Mouse (Mus musculus) lung, postnatal 10 days (tissue): ENCODE measurements at regions not wholly inside any gene's neighbourhood (a gene's known extent, or its start where the extent isn't known, plus 50 kb on each side); places are given as distances from the start of the nearest gene placed in this dataset.
"Not testable (repeated sequence)": the region's sequence is repeated elsewhere in the genome, so short reads cannot be mapped to it uniquely, and the experiment has no call there.

ENCODE experiments used
- DNase-seq: peaks from one replicate; pipeline ENCODE4 v3.0.0; 2021

DNA sequence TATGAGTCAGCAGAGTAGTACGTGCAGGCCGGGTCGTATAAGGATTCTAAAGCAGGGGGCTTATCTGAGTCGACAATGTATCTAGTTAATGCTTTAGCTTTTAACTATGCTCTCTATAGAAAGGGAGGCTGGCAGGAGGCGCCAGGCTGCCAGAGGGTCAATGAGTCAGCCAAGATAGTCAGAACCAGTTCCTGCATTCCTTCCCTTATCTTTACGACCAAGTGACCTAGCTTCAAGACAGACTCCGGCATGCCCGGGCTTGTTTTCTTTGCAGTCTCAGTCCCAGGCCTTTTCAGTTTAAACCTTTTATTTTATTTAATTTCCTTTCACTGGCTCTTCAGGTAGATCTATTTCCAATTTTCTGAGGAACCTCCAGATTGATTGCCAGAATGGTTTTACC, 374.0 kb upstream of the Nrxn1 start:
- DNase-seq = no peak

DNA sequence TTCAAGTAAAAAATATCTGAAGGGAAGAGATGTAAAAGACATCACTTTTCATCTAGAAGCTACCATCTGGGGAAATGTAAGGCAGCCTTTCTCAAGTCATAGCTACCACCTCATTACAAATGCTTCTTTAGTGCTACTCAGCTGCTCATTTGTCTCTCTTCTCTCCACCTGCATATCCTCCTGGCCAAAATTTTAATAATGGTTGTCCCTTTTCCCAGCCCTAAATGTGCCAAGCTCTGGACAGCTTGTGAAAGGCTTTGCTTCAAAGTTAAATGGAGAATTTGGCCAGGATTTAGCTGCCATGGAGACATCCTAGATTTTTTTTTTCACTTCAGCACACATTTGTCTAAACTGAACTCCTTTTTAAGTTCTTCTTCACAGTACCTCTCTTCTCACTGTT, 358.8 kb upstream of the Nrxn1 start:
- DNase-seq = no peak

DNA sequence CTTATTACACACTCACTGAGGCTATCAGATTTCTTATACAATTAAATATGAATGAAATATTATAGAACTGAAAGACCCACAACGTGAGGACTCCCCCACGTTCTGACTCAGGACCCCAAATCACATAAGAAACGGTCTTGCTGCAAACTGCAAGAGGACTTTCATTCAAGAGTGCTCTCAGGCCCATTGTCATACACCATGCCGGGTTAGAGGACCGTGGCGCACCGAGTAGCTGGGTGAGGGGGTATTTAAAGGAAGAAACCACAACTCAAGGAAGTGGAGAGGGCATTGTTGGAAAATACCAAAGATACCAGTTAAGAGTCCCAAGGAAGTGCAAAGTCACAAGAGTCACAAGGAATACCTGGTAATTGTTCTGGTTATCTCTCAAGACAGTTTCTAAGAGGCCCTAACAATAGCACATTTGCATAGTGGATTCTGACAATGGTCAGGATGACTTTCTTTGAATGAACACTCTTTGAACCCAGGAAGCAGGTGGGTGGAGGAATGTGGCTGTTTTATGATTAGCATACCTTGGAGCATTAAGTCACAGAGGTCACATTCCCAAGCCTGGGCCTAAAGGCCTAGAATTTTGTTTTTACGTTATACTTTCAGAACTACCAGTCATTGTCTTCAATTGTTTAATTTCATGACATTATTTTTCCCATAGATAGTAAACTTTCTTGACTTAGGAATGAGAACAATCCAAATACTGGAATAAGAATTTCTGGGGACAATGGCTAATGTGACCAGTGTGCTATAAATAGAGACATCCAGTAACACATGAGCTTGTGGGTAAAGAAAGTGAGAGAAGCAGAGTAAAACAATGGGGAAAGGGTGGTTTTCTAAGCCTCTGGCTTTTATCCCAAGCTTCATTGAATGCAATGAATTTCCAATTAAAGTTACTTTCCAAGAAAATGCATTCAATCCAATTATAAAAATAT, 339.2 kb upstream of the Nrxn1 start:
- not testable (repeated sequence) for DNase-seq

DNA sequence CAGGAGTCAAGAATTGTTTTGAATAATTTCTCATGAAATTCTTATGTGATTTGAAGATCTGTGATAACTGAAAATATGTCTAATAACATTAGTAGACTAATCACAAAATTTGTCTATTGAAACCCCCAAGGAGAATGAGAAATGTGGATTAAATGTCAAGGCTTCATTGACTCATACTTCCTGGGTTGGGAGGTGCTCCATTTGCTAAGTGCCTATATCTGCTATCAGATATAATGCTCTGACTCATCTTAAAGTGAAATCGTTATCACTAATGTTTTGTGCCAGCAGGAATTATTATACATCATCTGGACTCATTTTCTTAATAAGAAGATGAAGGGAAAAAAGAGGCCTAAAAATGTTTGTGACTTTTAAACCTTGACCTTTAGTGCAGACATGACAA, 337.5 kb upstream of the Nrxn1 start:
- no peak for DNase-seq

DNA sequence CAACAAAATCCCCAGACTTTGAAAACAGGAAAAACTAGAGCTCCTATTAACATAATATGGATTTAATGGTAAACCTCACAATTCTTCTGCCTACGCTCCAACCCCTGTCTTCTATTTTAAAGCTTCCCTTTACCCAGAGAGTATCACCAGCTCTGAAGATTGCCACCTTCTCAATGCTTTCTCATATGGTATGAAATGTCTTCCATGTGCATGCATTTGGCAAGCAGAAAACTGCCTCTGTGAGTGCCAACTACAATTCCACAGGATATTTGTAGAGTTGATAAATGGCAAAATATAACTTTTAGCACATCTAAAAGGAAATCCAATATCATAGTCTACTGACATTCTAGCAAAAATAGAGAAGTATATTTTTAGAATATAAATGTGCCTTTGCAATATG, 332.2 kb upstream of the Nrxn1 start:
- no peak for DNase-seq

DNA sequence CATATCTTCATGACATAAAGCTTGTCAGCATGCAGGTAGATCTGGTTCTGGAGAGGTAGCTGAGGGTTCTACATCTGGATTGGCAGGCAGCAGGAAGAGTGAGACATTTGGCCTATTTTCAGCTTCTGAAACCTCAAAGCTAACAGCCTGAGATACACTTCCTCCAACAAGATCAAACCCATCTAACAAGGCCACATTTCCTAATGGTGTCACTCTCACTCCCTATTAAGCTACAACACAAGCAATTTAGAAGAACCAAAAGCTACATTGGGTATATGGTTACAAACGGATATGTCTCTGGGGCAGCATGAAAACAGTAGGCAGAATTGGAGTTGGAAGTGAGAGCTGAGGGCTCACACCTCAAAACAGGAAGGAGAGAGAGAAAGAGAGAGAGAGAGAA, 325.7 kb upstream of the Nrxn1 start:
- DNase-seq = no peak

DNA sequence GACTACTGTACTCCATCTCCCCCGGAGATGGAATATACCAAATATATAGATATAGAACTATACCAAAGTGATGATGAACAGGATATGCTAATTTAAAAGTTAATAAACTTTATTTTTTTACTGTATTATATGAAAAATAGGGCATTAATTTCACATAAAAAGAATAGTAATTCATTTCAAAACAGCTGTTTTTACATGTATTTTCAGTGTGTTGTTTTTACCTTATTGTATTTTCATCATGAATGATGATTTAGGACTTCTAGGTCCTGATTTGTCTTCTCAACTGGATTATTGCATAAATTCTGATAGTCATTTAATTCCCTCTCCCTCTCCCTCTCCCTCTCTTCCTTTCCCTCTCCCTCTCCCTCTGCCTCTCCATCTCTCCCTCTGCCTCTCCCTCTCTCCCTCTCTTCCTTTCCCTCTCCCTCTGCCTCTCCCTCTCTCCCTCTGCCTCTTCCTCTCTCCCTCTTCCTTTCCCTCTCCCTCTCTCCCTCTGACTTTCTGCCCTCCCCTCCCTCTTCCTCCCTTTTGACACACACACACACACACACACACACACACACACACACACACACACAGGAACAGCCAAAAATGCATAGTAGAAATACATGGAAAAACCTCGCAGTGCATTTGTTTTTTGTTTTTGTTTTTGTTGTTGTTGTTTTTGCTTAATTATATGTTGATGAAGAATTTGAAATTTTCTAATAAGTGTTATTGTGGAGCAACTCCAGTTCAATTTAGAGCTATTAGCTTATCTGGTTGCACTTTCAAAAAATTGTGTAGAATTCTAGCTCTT, 298.3 kb upstream of the Nrxn1 start:
- no peak for DNase-seq

DNA sequence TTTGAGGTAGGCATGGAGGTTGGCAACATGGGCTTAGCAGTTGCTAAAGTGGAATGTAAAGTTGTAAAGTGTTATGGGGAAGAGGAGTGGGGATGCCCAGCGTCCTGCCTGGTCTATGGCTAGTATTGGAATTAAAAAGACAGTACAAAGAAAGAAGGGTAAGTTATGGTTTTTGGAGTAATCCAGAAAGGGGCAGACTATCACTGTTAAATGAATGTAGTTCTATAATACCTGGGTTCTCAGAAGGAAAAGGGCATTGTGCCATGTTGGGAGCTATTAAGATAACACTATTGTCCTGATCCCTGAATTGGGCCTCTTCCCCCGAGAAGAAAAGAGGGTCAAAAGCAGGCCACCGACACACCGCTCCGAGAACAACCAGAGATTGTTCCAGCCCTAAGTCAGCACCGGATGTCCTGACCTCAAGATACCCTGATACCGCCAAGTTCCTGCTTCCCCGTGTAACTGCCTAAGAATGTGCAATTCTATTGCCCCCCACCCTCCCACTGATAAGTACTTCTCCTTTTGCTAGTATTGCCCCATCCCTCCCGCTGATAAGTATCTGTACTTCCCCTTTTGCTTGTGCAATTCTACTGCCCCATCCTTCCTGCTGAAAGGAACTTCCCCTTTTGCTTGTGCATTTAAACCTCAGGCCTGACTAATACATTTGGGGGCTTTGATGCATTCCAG, 297.2 kb upstream of the Nrxn1 start:
- not testable (repeated sequence) for DNase-seq

DNA sequence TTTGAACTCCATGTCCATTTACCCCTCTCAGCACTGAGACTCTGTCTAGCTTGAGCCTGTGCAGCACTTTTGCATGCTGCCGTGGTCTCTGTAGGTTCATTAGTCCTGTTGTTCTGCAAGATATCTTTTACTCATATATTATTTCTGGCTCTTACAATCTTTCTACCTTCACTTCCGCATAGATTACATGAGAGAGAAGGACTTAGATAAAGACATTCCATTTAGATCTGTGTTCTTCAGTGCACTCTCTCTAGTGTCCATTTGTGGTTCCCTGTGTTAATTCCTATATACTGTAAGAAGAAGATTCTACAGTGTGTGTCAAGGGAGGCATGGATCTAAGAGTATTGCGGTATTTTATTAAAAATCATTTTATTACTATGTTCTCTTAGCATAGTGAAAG, 295.6 kb upstream of the Nrxn1 start:
- DNase-seq = no peak

DNA sequence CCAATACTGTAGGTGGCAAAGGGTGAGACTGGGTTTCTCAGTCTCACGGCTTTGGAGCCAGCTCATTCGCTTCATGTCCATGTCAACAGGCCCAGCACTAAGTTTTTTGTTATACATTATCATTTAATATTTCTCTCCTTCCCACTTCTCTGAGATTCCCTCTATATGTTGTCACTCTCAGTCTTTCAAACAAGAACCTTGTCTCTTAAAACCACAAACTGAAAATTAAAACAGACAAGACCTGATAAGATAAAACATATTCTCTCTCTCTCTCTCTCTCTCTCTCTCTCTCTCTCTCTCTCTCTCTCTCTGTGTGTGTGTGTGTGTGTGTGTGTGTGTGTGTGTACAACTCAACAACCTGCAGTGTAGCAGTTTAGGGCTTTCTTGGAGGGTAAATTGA, 295.2 kb upstream of the Nrxn1 start:
- DNase-seq = no peak

DNA sequence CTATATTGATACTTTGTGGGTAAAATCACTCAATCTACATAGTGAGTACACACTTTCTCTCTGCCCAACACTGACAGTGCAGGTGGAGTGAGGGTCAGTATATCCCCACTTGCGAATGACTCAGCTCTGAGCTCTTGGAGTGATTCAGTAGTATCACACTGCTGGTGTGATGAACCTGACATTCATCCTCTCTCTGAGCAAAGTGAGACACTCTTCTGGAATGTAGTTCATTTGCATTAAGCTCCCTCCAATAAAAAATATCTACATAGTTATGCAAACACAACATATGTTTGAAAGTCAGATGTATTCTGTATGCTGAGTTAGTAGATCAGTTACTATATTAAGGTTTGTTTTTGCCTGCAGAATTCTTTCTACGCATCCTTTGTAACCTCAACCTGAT, 293.1 kb upstream of the Nrxn1 start:
- DNase-seq = no peak

DNA sequence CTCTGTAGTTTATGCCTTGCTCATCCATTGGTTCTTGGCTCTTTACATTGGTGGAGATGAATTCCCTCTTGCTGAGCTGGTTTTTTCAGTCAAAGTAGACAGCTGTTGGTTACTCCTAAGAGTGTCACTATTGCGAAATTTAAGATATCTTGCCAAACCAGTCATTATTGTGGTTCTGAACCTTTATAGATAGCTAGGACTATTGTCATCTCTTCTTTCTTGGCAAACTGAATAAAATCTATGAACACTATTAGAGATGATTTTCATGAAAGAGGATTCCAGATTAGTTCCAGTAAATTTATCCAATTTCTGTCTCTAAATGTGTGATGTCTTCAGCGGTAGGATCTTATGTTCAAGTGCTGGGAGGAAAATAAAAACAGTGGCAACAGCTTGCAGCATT, 275.3 kb upstream of the Nrxn1 start:
- DNase-seq = no peak

DNA sequence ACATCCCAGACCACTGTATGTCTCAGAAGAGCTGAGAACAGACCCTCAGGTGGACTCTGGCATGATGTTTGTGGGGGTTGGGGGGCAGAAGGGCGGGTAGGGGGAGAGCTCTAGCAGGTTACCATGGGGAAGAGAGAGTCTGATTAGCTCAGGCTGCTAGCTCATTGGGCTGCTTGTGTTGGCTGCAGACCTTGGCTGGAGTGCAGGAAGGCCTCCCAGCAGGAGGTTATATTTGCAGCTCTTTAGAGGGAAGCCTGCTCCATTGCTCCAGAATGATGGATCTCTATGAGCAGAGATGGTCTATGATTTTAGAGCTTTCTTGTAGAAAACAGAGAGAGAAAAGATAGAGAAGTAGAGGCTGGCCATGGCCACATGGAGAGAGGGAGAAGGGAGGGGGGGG, 268.4 kb upstream of the Nrxn1 start:
- DNase-seq = no peak

DNA sequence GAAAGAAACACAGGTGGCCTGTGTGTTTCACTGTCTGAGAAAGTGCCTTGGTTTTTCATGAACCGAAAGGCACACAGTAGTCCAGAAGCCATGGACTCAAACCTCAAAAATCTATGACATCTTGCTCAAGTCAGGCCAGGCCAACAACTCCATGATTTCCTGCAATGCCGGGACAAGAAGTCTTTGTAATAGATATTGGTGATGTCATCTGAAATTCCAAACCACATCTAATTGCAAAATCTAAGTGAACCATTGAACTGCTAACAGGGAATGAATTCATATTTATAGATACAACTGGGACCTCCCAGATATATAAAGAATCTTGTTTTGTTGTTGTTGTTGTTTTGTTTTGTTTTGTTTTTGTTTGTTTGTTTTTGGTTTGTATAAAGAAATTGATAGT, 259.2 kb upstream of the Nrxn1 start:
- no peak for DNase-seq

DNA sequence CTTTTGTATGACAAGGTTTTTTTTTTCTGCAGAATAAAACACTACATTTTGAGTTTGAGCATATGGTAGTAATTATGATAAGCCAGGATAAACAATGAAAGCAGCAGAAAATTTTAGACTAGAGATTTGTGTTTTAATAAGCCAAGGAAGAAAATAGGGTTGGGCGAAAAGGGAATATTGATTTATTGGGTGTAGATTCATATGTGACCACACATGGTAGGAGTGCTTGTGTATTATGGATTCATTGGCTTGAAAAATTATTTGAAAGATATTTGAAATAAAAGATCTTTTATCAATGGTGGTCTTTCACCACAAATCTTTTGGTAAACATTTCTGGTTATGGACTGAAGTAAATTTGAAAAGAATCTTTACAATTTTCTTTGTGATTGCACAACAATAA, 244.0 kb upstream of the Nrxn1 start:
- DNase-seq = no peak

DNA sequence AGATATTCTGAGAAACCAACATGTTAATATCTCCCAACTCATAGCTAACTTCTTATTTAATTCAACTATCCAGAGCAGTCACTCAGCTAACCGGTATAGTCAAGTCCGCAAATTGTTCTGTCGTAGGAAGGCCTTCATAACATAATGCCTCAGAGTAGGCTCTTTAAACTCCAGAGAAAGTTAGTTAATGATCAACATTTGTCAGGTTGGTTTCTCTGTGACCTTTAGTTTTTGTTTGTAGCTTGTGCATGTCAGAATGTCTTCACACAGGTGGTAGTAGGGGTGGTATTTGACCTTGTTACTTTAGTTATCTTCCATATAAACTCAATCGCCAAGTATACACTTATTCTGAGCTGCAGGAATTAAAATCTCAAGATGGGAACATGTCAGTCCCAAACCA, 240.9 kb upstream of the Nrxn1 start:
- DNase-seq = no peak

DNA sequence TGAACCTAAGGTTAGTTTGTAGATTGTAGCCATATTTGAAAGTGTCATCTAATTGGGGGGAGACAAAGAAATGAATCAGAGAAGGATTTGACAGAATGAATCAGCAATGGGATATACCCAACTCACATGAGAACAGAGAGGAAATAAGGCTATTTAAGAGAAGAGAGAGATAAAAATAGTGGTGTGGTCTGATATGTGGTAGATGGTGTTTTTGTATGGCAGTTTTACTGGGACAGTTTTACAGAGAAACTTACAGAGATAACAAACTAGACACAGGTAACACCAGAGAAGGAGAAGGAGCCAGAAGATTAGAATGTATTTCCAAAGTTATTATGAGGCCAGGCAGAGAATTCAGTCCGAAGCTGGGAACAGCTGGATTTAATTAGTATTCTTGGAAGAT, 240.3 kb upstream of the Nrxn1 start:
- no peak for DNase-seq

DNA sequence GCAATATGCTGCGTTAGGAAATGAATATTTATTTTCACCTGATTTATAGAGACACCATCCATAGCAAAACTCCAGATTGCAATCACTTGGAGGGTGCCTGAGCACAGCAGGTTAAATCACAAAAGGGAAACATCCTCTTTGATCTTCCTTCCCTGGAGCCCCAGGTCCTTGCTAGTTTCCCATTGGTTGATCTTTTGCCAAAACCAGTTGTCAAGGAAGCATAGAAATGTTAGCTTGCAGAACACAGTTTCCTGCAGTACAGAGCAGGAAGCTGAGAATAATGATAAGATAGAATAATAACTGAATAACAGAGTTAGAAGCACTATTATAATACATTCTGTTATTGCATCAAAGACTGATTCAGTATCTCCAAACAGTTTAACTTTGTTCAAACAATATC, 231.5 kb upstream of the Nrxn1 start:
- DNase-seq = peak; percentile 2

DNA sequence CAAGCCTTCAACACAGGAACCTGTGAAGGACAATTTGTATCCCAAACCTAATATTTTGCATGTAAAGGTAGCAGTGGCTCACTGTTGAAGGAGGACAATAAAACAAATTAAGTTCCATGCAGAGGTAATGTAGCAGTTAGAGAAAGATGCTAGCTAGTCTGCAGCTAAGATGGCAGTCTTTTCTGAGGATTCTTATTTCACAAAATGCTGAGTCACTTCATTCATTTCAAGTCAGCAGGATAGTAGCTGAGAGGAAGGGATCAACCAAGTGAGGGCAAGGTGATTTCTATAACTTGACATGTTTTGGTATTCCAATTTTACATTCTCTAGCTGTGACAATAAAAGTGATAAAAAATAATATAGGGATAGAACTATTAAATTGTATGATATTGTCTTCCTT, 194.0 kb upstream of the Nrxn1 start:
- no peak for DNase-seq

DNA sequence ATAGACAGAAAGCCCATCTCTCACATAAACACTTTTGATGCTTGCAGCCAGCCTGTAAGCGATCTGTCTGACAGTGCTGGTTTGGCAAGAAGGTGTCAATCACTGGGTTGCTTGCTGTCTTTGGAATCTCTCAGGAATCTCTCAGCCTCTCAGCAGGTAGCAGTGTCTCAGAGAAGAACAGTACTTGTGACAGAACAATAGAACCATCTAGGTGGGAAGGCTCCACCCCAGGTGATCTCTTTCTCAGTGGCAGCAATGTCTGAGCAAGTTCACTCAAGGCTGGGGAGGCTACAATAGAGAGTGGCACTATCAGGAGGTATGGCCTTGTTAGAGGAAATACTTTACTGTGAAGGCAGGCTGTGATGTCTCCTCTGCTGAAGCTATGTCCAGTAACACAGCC, 181.5 kb upstream of the Nrxn1 start:
- no peak for DNase-seq

DNA sequence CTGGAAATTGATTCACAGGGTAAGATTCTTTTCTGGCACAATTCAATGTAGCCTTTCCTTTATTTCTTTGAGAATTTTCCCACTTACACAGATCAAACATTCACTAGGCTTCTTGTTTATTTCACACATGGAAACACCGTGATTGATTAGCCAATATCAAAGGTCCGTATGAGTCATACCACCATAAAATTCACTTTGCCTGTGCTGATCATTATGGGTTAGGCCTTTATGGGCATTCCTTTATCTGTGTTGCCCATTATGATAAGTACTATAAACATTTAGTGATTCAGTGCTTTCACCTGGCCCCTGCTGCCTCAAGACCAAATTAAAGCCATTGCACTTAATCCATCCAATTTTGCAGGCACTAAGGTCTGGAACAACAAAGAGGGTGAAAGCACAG, 145.8 kb upstream of the Nrxn1 start:
- DNase-seq = no peak

DNA sequence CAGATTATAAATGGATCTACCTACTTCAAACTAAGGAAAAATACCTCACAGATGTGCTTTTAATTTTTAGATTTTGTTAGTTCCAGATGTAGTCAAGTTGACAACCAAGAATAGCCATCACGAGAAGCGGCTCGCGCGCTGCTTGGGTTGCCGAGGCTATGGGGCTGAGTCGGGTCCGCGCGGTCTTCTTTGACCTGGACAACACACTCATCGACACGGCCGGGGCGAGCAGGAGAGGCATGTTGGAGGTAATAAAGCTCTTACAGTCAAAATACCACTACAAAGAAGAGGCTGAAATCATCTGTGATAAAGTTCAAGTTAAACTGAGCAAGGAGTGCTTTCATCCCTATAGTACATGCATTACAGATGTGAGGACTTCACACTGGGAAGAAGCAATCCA, 143.8 kb upstream of the Nrxn1 start:
- not testable (repeated sequence) for DNase-seq

DNA sequence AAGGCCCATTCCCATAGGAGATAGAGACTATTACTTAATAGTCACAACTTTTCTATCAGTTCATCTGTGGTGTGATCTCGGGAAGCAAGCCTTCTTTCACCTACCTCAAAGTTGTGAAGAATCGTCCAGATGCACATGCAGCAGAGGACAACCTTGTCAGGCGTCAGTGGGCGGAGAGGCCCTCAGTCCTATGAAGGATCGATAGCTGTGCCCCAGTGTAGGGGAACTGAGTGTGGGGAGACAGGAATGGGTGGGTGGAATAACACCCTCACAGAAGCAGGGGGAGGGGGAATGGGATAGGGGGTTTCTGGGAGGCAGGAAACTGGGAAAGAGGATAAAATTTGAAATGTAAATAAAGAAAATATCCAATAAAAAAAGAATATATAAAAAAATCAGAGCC, 133.5 kb upstream of the Nrxn1 start:
- no peak for DNase-seq

DNA sequence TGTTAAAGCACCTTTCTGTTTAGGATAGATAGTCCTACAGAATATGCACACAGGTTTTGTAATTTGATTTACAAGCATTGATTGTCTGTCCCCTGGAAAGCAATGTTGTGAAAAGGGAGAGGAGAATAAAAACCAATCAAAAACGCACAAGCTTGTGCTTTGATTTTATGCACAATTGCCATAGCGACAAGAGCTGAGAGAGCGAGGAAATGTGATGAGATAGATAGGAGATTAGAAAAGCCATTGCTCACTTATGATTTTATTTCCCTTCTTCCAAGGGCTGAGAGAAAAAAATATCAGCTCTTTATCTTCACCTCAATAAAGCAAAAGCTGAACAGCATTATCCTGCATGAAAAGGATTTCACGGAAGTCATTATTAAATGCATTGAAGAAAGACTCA, 133.0 kb upstream of the Nrxn1 start:
- DNase-seq = no peak
